Comparison of ENCODE assay signal across 8 mouse cellular contexts in genomic region chr2:133113642-133114041, GRCm38 (mm10).
DNase-seq lines count a peak whose midpoint lies in the region; ATAC-seq and TF ChIP-seq lines count a peak whose summit lies in the region.

No protein-coding gene starts in this region.

- peak; percentile 1 for DNase-seq in A20 (ENCODE audit: low read depth, low spot score)
- DNase-seq in adrenal gland, adult 18-20 months (ENCODE audit: low spot score in 2 of 2) = peak; percentile 54 to 58
- peak; percentile 74 for DNase-seq in embryo, embryonic 10 days (ENCODE audit: low spot score)
- peak; percentile 24 to 31 for DNase-seq in gastrocnemius, postnatal 36 days
- peak; percentile 28 for DNase-seq in liver, adult 2 months (ENCODE audit: extremely low read depth, low read depth, low spot score)
- peak; percentile 57 for DNase-seq in urinary bladder, postnatal 25 days (ENCODE audit: low spot score)

- TF ChIP-seq CTCF in liver, adult 2 months (IDR thresholded peaks at IDR 0.05; ENCODE audit: low read depth, low read length) = peak; percentile 95

- H3K4me2 ChIP-seq in kidney, embryonic 16.5 days (replicated peaks; ENCODE audit: low read depth, low read length) = no peak overlapping the region
- peak overlapping the region; percentile 15; the same call in 1 of the 2 replicates for H3K4me2 ChIP-seq in neural tube, embryonic 15.5 days

- H3K27ac ChIP-seq in kidney, embryonic 16.5 days (ENCODE audit: low read length) = no peak overlapping the region
- no peak overlapping the region for H3K27ac ChIP-seq in liver, adult 2 months (replicated peaks; ENCODE audit: insufficient read depth, low read depth, low read length)
- no peak overlapping the region for H3K27ac ChIP-seq in neural tube, embryonic 15.5 days (replicated peaks)

- H3K4me1 ChIP-seq in kidney, embryonic 16.5 days (ENCODE audit: insufficient read depth, low read length) = 0 out of 2 replicates have a peak, but pooled peaks cover 3% of the 10 kb centered on the region
- H3K4me1 ChIP-seq in liver, adult 2 months (ENCODE audit: control insufficient read depth, insufficient read depth, low read length) = no peaks in the 10 kb centered on the region
- no peaks in the 10 kb centered on the region for H3K4me1 ChIP-seq in neural tube, embryonic 15.5 days

- no peak for TF ChIP-seq POLR2A in liver, adult 2 months (IDR thresholded peaks at IDR 0.05; ENCODE audit: extremely low read depth, insufficient read depth, low read length)

- 22% methylated on average over 10 of the region's 10 CpGs for WGBS in kidney, embryonic 16.5 days
- 16% methylated on average over 10 of the region's 10 CpGs for WGBS in liver, adult 2 months
- WGBS in neural tube, embryonic 15.5 days = 22% methylated on average over 10 of the region's 10 CpGs

- peak; percentile 27; the same call in 1 of the 2 replicates for ATAC-seq in kidney, embryonic 16.5 days (ENCODE audit: low FRiP score, low TSS enrichment)
- peak; percentile 35; the same call in 1 of the 2 replicates for ATAC-seq in neural tube, embryonic 15.5 days (ENCODE audit: low FRiP score)

- H3K9ac ChIP-seq in kidney, embryonic 16.5 days (replicated peaks; ENCODE audit: low read length) = no peak overlapping the region
- H3K9ac ChIP-seq in liver, adult 2 months (ENCODE audit: low read depth, low read length) = no peak overlapping the region
- H3K9ac ChIP-seq in neural tube, embryonic 15.5 days (replicated peaks) = no peak overlapping the region

- no peak overlapping the region for H3K4me3 ChIP-seq in kidney, embryonic 16.5 days (ENCODE audit: low read length)
- no peak overlapping the region for H3K4me3 ChIP-seq in liver, adult 2 months (ENCODE audit: insufficient read depth, low read depth, low read length)
- no peak overlapping the region for H3K4me3 ChIP-seq in neural tube, embryonic 15.5 days (replicated peaks)

- intact Hi-C loops in gastrocnemius, postnatal 36 days (cut with DNase I) = loop anchor here (10.0 kb wide), 1 partner anchor 139 kb away; no protein-coding TSS in a partner anchor

- H3K9me3 ChIP-seq in kidney, embryonic 16.5 days (ENCODE audit: low read length) = no peaks in the 10 kb centered on the region
- H3K9me3 ChIP-seq in neural tube, embryonic 15.5 days (replicated peaks) = no peaks in the 10 kb centered on the region

- H3K79me2 ChIP-seq in liver, adult 2 months (ENCODE audit: control insufficient read depth, insufficient read depth, low read length) = no peaks in the 10 kb centered on the region

- no peaks in the 10 kb centered on the region for H3K36me3 ChIP-seq in kidney, embryonic 16.5 days (ENCODE audit: insufficient read depth, low read length)
- H3K36me3 ChIP-seq in liver, adult 2 months (ENCODE audit: control insufficient read depth, insufficient read depth, low read length) = no peaks in the 10 kb centered on the region
- no peaks in the 10 kb centered on the region for H3K36me3 ChIP-seq in neural tube, embryonic 15.5 days

- H3K27me3 ChIP-seq in kidney, embryonic 16.5 days (ENCODE audit: insufficient read depth, low read length) = no peaks in the 10 kb centered on the region
- H3K27me3 ChIP-seq in liver, adult 2 months (ENCODE audit: control insufficient read depth, insufficient read depth, low read length) = no peaks in the 10 kb centered on the region
- no peaks in the 10 kb centered on the region for H3K27me3 ChIP-seq in neural tube, embryonic 15.5 days (replicated peaks)

Comparison
In these comparisons a context has a peak if more than half of its experiments do, and no peak if none do; other contexts are left out.
1. DNase-seq: peak in every context shown above with its lines; median percentile 74 in embryo, embryonic 10 days; 57 in urinary bladder, postnatal 25 days; 56 in adrenal gland, adult 18-20 months; 28 in liver, adult 2 months; 28 in gastrocnemius, postnatal 36 days; 1 in A20.